Mouse (Mus musculus) hindbrain, embryonic 13.5 days (tissue): Measurements from ENCODE around the gene Gm20388. TPM values are rescaled to one million over a fixed set of nuclear protein-coding genes. Genes with fewer than 3 reads are reported as not detected.
A peak's percentile ranks its signal among the peaks of the same experiment; 100 is the strongest.

Source experiments
- ATAC-seq: fragments of 200-750 bp; cut with Nextera tagmentation; 2 replicates; pipeline ENCODE4 v1.8.0; 2017; ENCODE audit warnings: moderate TSS enrichment; ENCODE audit not compliant: low FRiP score
- H3K27ac ChIP-seq: fragments of 300-500 bp; sonication (generic); 2 replicates; pipeline ENCODE4 v1.5.1; 2015; ENCODE audit warnings: inconsistent platforms, mild to moderate bottlenecking, moderate library complexity
- H3K27me3 ChIP-seq: fragments of 300-500 bp; sonication (generic); 2 replicates; pipeline ENCODE4 v1.6.1; 2015; ENCODE audit warnings: mild to moderate bottlenecking, inconsistent platforms
- H3K36me3 ChIP-seq: fragments of 300-500 bp; sonication (generic); 2 replicates; pipeline ENCODE4 v1.6.1; 2015; ENCODE audit warnings: mild to moderate bottlenecking, inconsistent platforms
- H3K4me1 ChIP-seq: fragments of 300-500 bp; sonication (generic); replicated peaks from 2 replicates; pipeline ENCODE4 v1.6.1; 2015; ENCODE audit warnings: inconsistent platforms
- H3K4me2 ChIP-seq: fragments of 300-500 bp; sonication (generic); 2 replicates; pipeline ENCODE4 v1.6.1; 2015; ENCODE audit warnings: inconsistent platforms, mild to moderate bottlenecking, moderate library complexity
- H3K4me3 ChIP-seq: fragments of 300-500 bp; sonication (generic); 2 replicates; pipeline ENCODE4 v1.5.1; 2015; ENCODE audit warnings: mild to moderate bottlenecking, inconsistent platforms
- H3K9ac ChIP-seq: fragments of 300-500 bp; sonication (generic); 2 replicates; pipeline ENCODE4 v1.6.1; 2015; ENCODE audit warnings: mild to moderate bottlenecking, inconsistent platforms
- H3K9me3 ChIP-seq: fragments of 300-500 bp; sonication (generic); 2 replicates; pipeline ENCODE4 v1.6.1; 2016; ENCODE audit warnings: inconsistent platforms
- WGBS: fragments of 180-500 bp; shearing (Covaris S2); methylation state at CpG from one replicate; pipeline ENCODE4 v1.1.7; 2015; 5-methylcytosine and 5-hydroxymethylcytosine counted together
- polyA plus RNA-seq: library from polyadenylated mRNA; unstranded; fragments of >200 nt; fragmentation: Nextera tagmentation; extraction: Ambion mirVana; gene quantifications from 2 replicates; pipeline ENCODE4 v1.2.1, GENCODE M21; 2015

Gm20388 gene
- polyA plus RNA-seq, 1 experiment from 2014 or later, result 1.9 TPM

GRCm38 (mm10) chr8:122281317-122282034 lies 2370.8 kb downstream of the Gm20388 start:
- peak; percentile 87 for ATAC-seq
- no peak overlapping the region for H3K9ac ChIP-seq

GRCm38 (mm10) chr8:122282035-122282358 lies 2371.4 kb downstream of the Gm20388 start, which contains the start of gene Zfpm1:
Zfpm1 (plus strand) TSS chr8:122282141.
- Histone ChIP-seq H3K4me3 (peak within 1 kb of the TSS; percentile 68), H3K36me3 (no peaks in the 10 kb centered on the region), H3K9me3 (no peaks in the 10 kb centered on the region), H3K27ac (peak within 1 kb of the TSS; percentile 75), H3K4me1 (peaks cover 55% of the 10 kb centered on the region), H3K27me3 (peaks cover 34% of the 10 kb centered on the region), H3K9ac (peak within 1 kb of the TSS; percentile 86), H3K4me2 (peak within 1 kb of the TSS; percentile 90)
- no peak for ATAC-seq
- WGBS, result 0% methylated on average over 36 of the region's 60 CpGs

More at GRCm38 (mm10) chr8:122281317-122282034, 2370.8 kb downstream of the Gm20388 start:
- H3K4me2 ChIP-seq, result peak overlapping the region; percentile 90
- no peaks in the 10 kb centered on the region for H3K36me3 ChIP-seq
- under 1% methylated on average over 44 of the region's 47 CpGs for WGBS
- peak overlapping the region; percentile 68 for H3K4me3 ChIP-seq
- no peaks in the 10 kb centered on the region for H3K9me3 ChIP-seq
- peak overlapping the region; percentile 75 for H3K27ac ChIP-seq
- H3K4me1 ChIP-seq, result peaks cover 52% of the 10 kb centered on the region
- H3K27me3 ChIP-seq, result peaks cover 32% of the 10 kb centered on the region

- WGBS, result under 1% methylated on average over 60 of the region's 70 CpGs
- H3K27ac ChIP-seq, result peak overlapping the region; percentile 73
- peaks cover 41% of the 10 kb centered on the region for H3K27me3 ChIP-seq
- ATAC-seq, result no peak
- peak overlapping the region; percentile 68 for H3K4me3 ChIP-seq
- H3K9ac ChIP-seq, result peak overlapping the region; percentile 86
- H3K4me2 ChIP-seq, result peak overlapping the region; percentile 90
- H3K9me3 ChIP-seq, result no peaks in the 10 kb centered on the region
- no peaks in the 10 kb centered on the region for H3K36me3 ChIP-seq
- H3K4me1 ChIP-seq, result peaks cover 56% of the 10 kb centered on the region
Measured at GRCm38 (mm10) chr8:122282501-122283355, 2372.1 kb downstream of the Gm20388 start.

- 0% methylated on average over 33 of the region's 37 CpGs for WGBS
- H3K9me3 ChIP-seq, result no peaks in the 10 kb centered on the region
- H3K27ac ChIP-seq, result peak overlapping the region; percentile 73
- H3K36me3 ChIP-seq, result no peaks in the 10 kb centered on the region
- H3K27me3 ChIP-seq, result peaks cover 50% of the 10 kb centered on the region
- no peak for ATAC-seq
- H3K4me1 ChIP-seq, result peaks cover 64% of the 10 kb centered on the region
- peak overlapping the region; percentile 90 for H3K4me2 ChIP-seq
- peak overlapping the region; percentile 68 for H3K4me3 ChIP-seq
- peak overlapping the region; percentile 86 for H3K9ac ChIP-seq
Measured at GRCm38 (mm10) chr8:122283356-122284202, 2372.9 kb downstream of the Gm20388 start.

GRCm38 (mm10) chr8:122284203-122284658 lies 2373.6 kb downstream of the Gm20388 start:
- peak overlapping the region; percentile 86 for H3K9ac ChIP-seq
- under 1% methylated on average over 31 of the region's 33 CpGs for WGBS
- peak overlapping the region; percentile 90 for H3K4me2 ChIP-seq
- no peaks in the 10 kb centered on the region for H3K9me3 ChIP-seq
- H3K4me1 ChIP-seq, result peaks cover 65% of the 10 kb centered on the region
- peak overlapping the region; percentile 73 for H3K27ac ChIP-seq
- H3K27me3 ChIP-seq, result peaks cover 54% of the 10 kb centered on the region
- ATAC-seq, result no peak
- no peaks in the 10 kb centered on the region for H3K36me3 ChIP-seq
- H3K4me3 ChIP-seq, result peak overlapping the region; percentile 68

GRCm38 (mm10) chr8:122284659-122285261 lies 2374.1 kb downstream of the Gm20388 start:
- Histone ChIP-seq H3K4me3 (peak overlapping the region; percentile 68), H3K4me1 (peaks cover 65% of the 10 kb centered on the region), H3K9me3 (no peaks in the 10 kb centered on the region), H3K4me2 (peak overlapping the region; percentile 90), H3K9ac (peak overlapping the region; percentile 86), H3K27me3 (peaks cover 54% of the 10 kb centered on the region), H3K27ac (peak overlapping the region; percentile 73), H3K36me3 (no peaks in the 10 kb centered on the region)
- ATAC-seq, result no peak
- 4% methylated on average over 21 of the region's 21 CpGs for WGBS

- Histone ChIP-seq H3K9ac (0 out of 2 replicates have a peak overlapping the region, but pooled peaks have one; percentile 10), H3K4me3 (no peak overlapping the region), H3K9me3 (no peaks in the 10 kb centered on the region), H3K4me1 (peaks cover 70% of the 10 kb centered on the region), H3K36me3 (no peaks in the 10 kb centered on the region), H3K27me3 (peaks cover 54% of the 10 kb centered on the region), H3K4me2 (peak overlapping the region; percentile 90), H3K27ac (no peak overlapping the region)
- WGBS, result 65% methylated on average over 6 of the region's 6 CpGs
- no peak for ATAC-seq
Measured at GRCm38 (mm10) chr8:122285727-122286126, 2375.1 kb downstream of the Gm20388 start.

- no peak overlapping the region for H3K9ac ChIP-seq
- peaks cover 54% of the 10 kb centered on the region for H3K27me3 ChIP-seq
- H3K36me3 ChIP-seq, result no peaks in the 10 kb centered on the region
- H3K9me3 ChIP-seq, result no peaks in the 10 kb centered on the region
- whole genome bisulfite sequencing, result 74% methylated on average over 10 of the region's 10 CpGs
- peaks cover 75% of the 10 kb centered on the region for H3K4me1 ChIP-seq
- no peak for ATAC-seq
- H3K27ac ChIP-seq, result no peak overlapping the region
- H3K4me2 ChIP-seq, result no peak overlapping the region
- H3K4me3 ChIP-seq, result no peak overlapping the region
Measured at GRCm38 (mm10) chr8:122286899-122287298, 2376.3 kb downstream of the Gm20388 start.

GRCm38 (mm10) chr8:122287742-122288141 lies 2377.1 kb downstream of the Gm20388 start:
- H3K27me3 ChIP-seq, result peaks cover 54% of the 10 kb centered on the region
- H3K27ac ChIP-seq, result no peak overlapping the region
- H3K9ac ChIP-seq, result no peak overlapping the region
- no peak overlapping the region for H3K4me3 ChIP-seq
- no peaks in the 10 kb centered on the region for H3K36me3 ChIP-seq
- peaks cover 74% of the 10 kb centered on the region for H3K4me1 ChIP-seq
- no peak overlapping the region for H3K4me2 ChIP-seq
- WGBS, result 89% methylated on average over 8 of the region's 8 CpGs
- ATAC-seq, result no peak
- no peaks in the 10 kb centered on the region for H3K9me3 ChIP-seq

- Histone ChIP-seq H3K27ac (no peak overlapping the region), H3K4me3 (no peak overlapping the region), H3K9me3 (no peaks in the 10 kb centered on the region), H3K27me3 (peaks cover 50% of the 10 kb centered on the region), H3K9ac (no peak overlapping the region), H3K36me3 (no peaks in the 10 kb centered on the region), H3K4me2 (no peak overlapping the region), H3K4me1 (peaks cover 68% of the 10 kb centered on the region)
- ATAC-seq, result no peak
- WGBS, result 83% methylated on average over 3 of the region's 3 CpGs
Measured at GRCm38 (mm10) chr8:122288344-122288743, 2377.7 kb downstream of the Gm20388 start.

GRCm38 (mm10) chr8:122291075-122291474 lies 2380.4 kb downstream of the Gm20388 start:
- WGBS, result 70% methylated on average over 12 of the region's 12 CpGs
- peaks cover 67% of the 10 kb centered on the region for H3K4me1 ChIP-seq
- no peaks in the 10 kb centered on the region for H3K36me3 ChIP-seq
- no peak for ATAC-seq
- peak overlapping the region; percentile 58 for H3K27ac ChIP-seq
- no peak overlapping the region for H3K4me3 ChIP-seq
- H3K9me3 ChIP-seq, result no peaks in the 10 kb centered on the region
- H3K4me2 ChIP-seq, result no peak overlapping the region
- H3K27me3 ChIP-seq, result peaks cover 27% of the 10 kb centered on the region
- H3K9ac ChIP-seq, result peak overlapping the region; percentile 40; the same call in 1 of the 2 replicates
